In the genomic region with DNA sequence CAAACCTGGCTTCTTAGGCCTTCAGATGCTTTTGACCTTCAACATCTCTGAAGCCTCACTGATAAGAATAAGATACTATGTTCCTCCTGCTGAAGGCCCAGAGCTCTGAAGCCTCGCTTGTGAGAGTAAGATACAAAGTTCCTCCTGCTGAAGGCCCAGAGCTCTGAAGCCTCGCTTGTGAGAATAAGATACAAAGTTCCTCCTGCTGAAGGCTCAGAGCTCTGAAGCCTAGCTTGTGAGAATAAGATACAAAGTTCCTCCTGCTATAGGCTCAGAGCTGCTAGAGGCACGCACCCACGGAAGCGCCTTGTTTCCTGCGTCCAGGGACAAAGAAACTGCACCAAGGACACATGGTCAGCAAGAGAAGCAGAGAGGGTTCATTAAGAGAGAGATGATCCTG, we compare ENCODE assay signal across 18 mouse cellular contexts. TPM values are rescaled to one million over a fixed set of nuclear protein-coding genes. Genes with fewer than 3 reads are reported as not detected.
"Had no signal": no experiment of that assay in that cellular context is flagged by ENCODE, and none has a peak within 500 bp of the region (broad histone marks: within the 10 kb centered on the region; RNA-seq: fewer than 3 reads in every experiment).

No protein-coding gene starts in this region.

- H3K27me3 ChIP-seq: midbrain, embryonic 15.5 days; neural tube, embryonic 12.5 days had no signal

- H3K36me3 ChIP-seq: midbrain, embryonic 15.5 days had no signal

- DNase-seq: kidney, adult 11 months; kidney, adult 9 months; kidney, postnatal 4 days; lung, adult 18-20 months; retina, postnatal 1 day; right cerebral cortex, postnatal 4 days; spleen, adult 18-20 months; thymus, postnatal 4 days had no signal

- H3K9me3 ChIP-seq: limb, embryonic 10.5 days; midbrain, embryonic 15.5 days; neural tube, embryonic 12.5 days had no signal

- H3K4me3 ChIP-seq: left cerebral cortex, adult 2 months; limb, embryonic 10.5 days; midbrain, embryonic 15.5 days; neural tube, embryonic 12.5 days had no signal

- H3K9ac ChIP-seq: midbrain, embryonic 15.5 days; neural tube, embryonic 12.5 days had no signal

- H3K4me1 ChIP-seq: limb, embryonic 10.5 days; midbrain, embryonic 15.5 days; neural tube, embryonic 12.5 days had no signal

- H3K27ac ChIP-seq: kidney, postnatal 0 days; left cerebral cortex, adult 2 months; limb, embryonic 10.5 days; midbrain, embryonic 15.5 days; neural tube, embryonic 12.5 days had no signal

- ATAC-seq: midbrain, embryonic 15.5 days had no signal

- H3K4me2 ChIP-seq: midbrain, embryonic 11.5 days; midbrain, embryonic 15.5 days; neural tube, embryonic 12.5 days had no signal

RNA-seq across cellular contexts. Expression of a gene that starts 14.8 kb away (rescaled TPM):
- total RNA-seq: layer of hippocampus, adult 8-10 months; megakaryocyte, adult 5-6 weeks had no signal
- polyA plus RNA-seq: kidney, postnatal 0 days; limb, embryonic 10.5 days; lung, embryonic 16.5 days; stomach, embryonic 14.5 days had no signal
